Mouse (Mus musculus): ENCODE results near the gene Prtg.

- TF ChIP-seq CTCF (IDR thresholded peaks at IDR 0.05; ENCODE audit: low read depth) (no peak), EP300 (optimal IDR thresholded peaks at IDR 0.05) (no peak)
Measured at GRCm38 (mm10) chr9:72860764-72861163, 54.1 kb downstream of the Prtg start.

Measured in stomach, postnatal 0 days (tissue).